Mouse (Mus musculus): ENCODE measurements around the gene C2. TPM values are rescaled to one million over a fixed set of nuclear protein-coding genes. Genes with fewer than 3 reads are reported as not detected.

Gene C2
- polyA plus RNA-seq, 1 experiment, result 62.9 TPM

DNA sequence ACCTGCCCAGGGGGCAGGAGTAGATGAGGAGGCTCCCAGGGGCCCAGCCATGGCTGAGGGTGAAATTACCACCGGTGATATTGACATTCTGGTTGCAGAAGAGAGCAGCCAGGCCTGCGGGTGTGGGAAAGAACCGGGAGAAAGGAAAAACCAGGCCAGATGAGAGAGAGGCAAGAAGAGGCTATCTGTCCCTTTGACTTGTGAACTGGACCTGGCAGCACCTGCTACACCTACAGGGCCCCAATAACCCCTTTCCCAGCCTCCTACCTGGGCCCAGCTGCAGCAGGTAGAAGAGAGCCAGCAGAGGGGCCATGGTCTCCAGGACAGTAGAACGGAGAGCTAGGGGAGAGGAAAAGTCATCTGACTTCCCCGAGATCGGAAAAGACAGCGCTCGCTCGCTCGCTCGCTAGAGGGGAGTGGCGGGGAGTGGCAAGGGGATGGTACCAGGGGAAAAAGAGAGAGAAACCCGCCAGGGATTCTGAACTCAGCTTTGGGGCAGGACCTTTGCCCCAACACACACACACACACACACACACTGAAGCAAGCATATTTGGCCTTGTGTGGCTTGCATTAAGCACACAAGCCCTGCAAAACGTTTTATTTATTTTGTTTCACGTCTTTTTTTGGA lies 16.3 kb downstream of the C2 start, which contains the start of gene Gm20547:
Gene Gm20547, minus strand, starts transcription at position 360 of the 628 bp plus-strand sequence.
- TF ChIP-seq CTCF (conservative IDR thresholded peaks at IDR 0.05; ENCODE audit: insufficient read depth, insufficient read length, low read depth, low read length) (no peak), POLR2A (IDR thresholded peaks at IDR 0.05; ENCODE audit: low read depth, low read length) (no peak)
- H3K36me3 ChIP-seq (ENCODE audit: control insufficient read depth, insufficient read depth, low read length), result no peaks in the 10 kb centered on the region
- no peak within 1 kb of the TSS for H3K27ac ChIP-seq (ENCODE audit: insufficient read depth, low read depth, low read length)
- no peaks in the 10 kb centered on the region for H3K4me1 ChIP-seq (ENCODE audit: control insufficient read depth, insufficient read depth, low read length)
- 24% methylated on average over 15 of the region's 15 CpGs for WGBS
- no peaks in the 10 kb centered on the region for H3K27me3 ChIP-seq (replicated peaks; ENCODE audit: control insufficient read depth, insufficient read depth, low read length)
- H3K4me3 ChIP-seq (ENCODE audit: insufficient read depth, low read depth, low read length), result peak within 1 kb of the TSS; percentile 36; the same call in 1 of the 2 replicates
- peak; percentile 61 for DNase-seq

DNA sequence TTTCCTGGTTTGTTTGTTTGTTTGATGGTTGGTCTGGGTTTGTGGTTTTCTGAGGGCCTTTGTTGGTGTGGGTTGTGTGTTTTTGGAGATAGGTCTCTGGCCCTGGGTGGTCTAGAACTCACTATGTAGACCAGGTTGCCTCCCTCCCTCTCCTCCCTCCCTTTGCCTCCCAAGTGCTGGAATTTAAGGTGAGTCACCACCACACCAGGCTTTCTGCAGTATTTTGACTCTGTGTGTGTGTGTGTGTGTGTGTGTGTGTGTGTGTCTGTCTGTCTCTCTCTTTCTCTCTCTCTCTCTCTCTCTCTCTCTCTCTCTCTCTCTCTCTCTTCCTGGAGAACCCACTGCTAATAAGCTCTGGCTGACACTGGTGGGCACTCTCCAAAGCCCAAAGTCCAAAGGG lies 16.9 kb downstream of the C2 start:
- H3K4me3 ChIP-seq (ENCODE audit: insufficient read depth, low read depth, low read length), result peak overlapping the region; percentile 36; the same call in 1 of the 2 replicates
- no peaks in the 10 kb centered on the region for H3K27me3 ChIP-seq (replicated peaks; ENCODE audit: control insufficient read depth, insufficient read depth, low read length)
- H3K36me3 ChIP-seq (ENCODE audit: control insufficient read depth, insufficient read depth, low read length), result no peaks in the 10 kb centered on the region
- TF ChIP-seq CTCF (conservative IDR thresholded peaks at IDR 0.05; ENCODE audit: insufficient read depth, insufficient read length, low read depth, low read length) (no peak), POLR2A (IDR thresholded peaks at IDR 0.05; ENCODE audit: low read depth, low read length) (no peak)
- no peak for DNase-seq
- no peaks in the 10 kb centered on the region for H3K4me1 ChIP-seq (ENCODE audit: control insufficient read depth, insufficient read depth, low read length)
- no peak overlapping the region for H3K27ac ChIP-seq (ENCODE audit: insufficient read depth, low read depth, low read length)

DNA sequence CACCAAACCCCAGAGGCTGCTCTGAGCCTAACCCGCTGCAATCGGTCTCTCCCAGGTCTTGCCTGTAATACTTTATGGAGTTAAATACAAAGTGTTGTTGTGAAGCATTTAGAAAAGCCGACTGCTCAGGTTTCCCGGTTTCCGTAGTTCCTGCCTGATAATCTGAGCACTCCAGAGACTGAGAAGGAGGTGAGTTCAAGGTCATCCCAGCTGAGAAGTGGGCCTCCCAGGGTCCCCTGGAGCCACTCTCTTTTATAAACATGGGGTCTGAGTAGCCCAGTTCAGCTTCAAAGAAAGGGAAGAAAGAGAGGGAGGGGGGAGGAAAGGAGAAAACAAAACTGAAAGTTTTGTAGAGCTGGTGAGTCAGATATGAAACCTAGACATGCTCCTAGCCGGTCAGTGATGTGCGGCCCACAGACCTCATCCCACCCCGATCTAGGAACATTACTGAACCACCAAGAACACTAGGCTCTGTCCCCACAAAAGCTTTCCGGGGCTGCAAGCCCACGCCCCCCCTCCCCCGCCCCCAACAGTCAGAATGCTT lies 18.7 kb downstream of the C2 start, which contains the start of gene Zbtb12:
Gene Zbtb12, plus strand, starts transcription at position 148 of the 544 bp plus-strand sequence.
- Histone ChIP-seq H3K36me3 (ENCODE audit: control insufficient read depth, insufficient read depth, low read length) (no peaks in the 10 kb centered on the region), H3K27ac (ENCODE audit: insufficient read depth, low read depth, low read length) (no peak within 1 kb of the TSS), H3K4me3 (ENCODE audit: insufficient read depth, low read depth, low read length) (no peak within 1 kb of the TSS), H3K27me3 (replicated peaks; ENCODE audit: control insufficient read depth, insufficient read depth, low read length) (no peaks in the 10 kb centered on the region), H3K4me1 (ENCODE audit: control insufficient read depth, insufficient read depth, low read length) (no peaks in the 10 kb centered on the region)
- no peak for DNase-seq
- WGBS, result 55% methylated on average over 11 of the region's 11 CpGs
- TF ChIP-seq CTCF (conservative IDR thresholded peaks at IDR 0.05; ENCODE audit: insufficient read depth, insufficient read length, low read depth, low read length) (no peak), POLR2A (IDR thresholded peaks at IDR 0.05; ENCODE audit: low read depth, low read length) (no peak)

DNA sequence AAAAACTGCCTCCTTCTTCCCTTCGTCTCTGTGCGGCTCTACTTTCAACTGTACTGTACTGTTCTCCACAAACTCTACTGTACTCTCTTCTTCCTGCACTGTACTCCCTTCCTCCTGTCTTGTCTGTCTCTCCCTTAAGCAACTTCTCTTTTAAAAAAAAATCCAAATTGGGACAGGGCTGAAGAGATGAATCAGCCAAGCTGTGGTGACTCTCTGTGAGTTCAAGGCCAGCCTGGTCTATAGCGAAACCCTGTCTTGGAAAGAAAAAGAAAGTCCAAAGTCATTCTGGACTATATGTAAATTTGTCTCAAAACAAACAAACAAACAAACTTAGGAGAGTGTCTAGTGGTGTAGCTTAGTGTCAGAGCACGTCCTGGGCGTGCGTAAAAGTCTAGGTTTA lies 23.7 kb downstream of the C2 start:
- no peak overlapping the region for H3K27ac ChIP-seq (ENCODE audit: insufficient read depth, low read depth, low read length)
- TF ChIP-seq POLR2A (IDR thresholded peaks at IDR 0.05; ENCODE audit: low read depth, low read length) (no peak), CTCF (conservative IDR thresholded peaks at IDR 0.05; ENCODE audit: insufficient read depth, insufficient read length, low read depth, low read length) (no peak)
- no peaks in the 10 kb centered on the region for H3K27me3 ChIP-seq (replicated peaks; ENCODE audit: control insufficient read depth, insufficient read depth, low read length)
- H3K4me1 ChIP-seq (ENCODE audit: control insufficient read depth, insufficient read depth, low read length), result no peaks in the 10 kb centered on the region
- no peak overlapping the region for H3K4me3 ChIP-seq (ENCODE audit: insufficient read depth, low read depth, low read length)
- 88% methylated on average over 6 of the region's 6 CpGs for WGBS
- H3K36me3 ChIP-seq (ENCODE audit: control insufficient read depth, insufficient read depth, low read length), result no peaks in the 10 kb centered on the region
- no peak for DNase-seq

DNA sequence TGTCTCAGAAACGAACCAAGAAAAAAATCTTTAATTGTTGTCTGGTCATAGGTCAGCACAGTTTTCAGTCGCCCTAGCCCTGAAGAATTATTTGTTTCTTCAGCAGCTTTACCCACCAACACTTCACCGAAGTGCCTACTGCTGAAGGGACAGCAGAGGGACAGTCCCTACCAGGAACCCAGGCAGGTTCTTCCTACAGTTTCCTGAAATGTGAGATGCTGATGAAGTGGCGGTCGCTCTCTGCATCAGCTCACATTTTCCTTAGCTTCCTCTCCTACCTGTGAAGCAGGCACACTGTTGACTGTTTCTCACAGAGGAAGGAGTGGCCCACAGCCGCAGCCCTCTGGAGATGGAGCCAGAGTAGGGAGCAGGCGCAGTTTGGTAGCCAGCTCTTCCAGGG lies 32.1 kb downstream of the C2 start:
- Histone ChIP-seq H3K4me1 (ENCODE audit: control insufficient read depth, insufficient read depth, low read length) (peaks cover 6% of the 10 kb centered on the region; the same call in 1 of the 2 replicates), H3K27ac (ENCODE audit: insufficient read depth, low read depth, low read length) (no peak overlapping the region), H3K36me3 (ENCODE audit: control insufficient read depth, insufficient read depth, low read length) (no peaks in the 10 kb centered on the region), H3K27me3 (replicated peaks; ENCODE audit: control insufficient read depth, insufficient read depth, low read length) (no peaks in the 10 kb centered on the region), H3K4me3 (ENCODE audit: insufficient read depth, low read depth, low read length) (no peak overlapping the region)
- DNase-seq, result no peak
- TF ChIP-seq CTCF (conservative IDR thresholded peaks at IDR 0.05; ENCODE audit: insufficient read depth, insufficient read length, low read depth, low read length) (no peak), POLR2A (IDR thresholded peaks at IDR 0.05; ENCODE audit: low read depth, low read length) (no peak)
- WGBS, result 47% methylated on average over 7 of the region's 7 CpGs

DNA sequence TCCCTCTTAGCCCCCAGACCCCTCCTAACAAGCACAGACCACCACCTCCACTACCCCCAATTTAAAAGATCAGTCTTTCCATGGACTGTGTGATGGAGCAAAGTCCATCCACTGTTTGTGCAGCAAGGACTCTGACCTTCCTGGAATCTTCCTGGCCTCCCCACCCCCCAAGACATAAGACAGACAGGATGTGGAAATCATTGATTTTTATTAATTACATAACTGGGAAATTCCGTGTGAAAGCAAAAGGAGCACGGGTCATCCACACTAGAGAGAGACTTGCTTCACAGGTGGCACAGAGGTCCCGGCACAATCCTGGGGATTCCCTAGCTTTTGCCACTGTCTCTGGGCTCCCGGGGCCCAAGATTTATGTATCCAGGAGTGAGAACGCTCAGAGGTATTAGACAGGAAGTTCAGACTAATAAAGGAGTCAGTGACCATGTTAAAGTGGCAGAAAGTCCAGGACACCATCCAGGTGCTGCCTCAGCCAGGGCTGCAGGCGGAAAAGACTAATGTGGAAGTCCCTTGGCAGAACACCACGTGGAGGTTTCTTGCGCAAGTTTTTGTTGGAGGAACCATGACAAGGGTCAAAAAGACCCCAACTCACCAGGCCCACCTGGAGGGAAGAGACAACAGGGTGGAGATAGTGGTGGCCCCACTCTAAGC lies 35.5 kb downstream of the C2 start, which contains the start of gene Cfb:
Gene Cfb, minus strand, starts transcription at position 103 of the 666 bp plus-strand sequence.
- peak; percentile 92 for DNase-seq
- WGBS, result 16% methylated on average over 8 of the region's 8 CpGs

More for the DNA sequence above, 35.5 kb downstream of the C2 start, which contains the start of gene Cfb:
- no peaks in the 10 kb centered on the region for H3K36me3 ChIP-seq (ENCODE audit: control insufficient read depth, insufficient read depth, low read length)
- TF ChIP-seq POLR2A (IDR thresholded peaks at IDR 0.05; ENCODE audit: low read depth, low read length) (no peak), CTCF (conservative IDR thresholded peaks at IDR 0.05; ENCODE audit: insufficient read depth, insufficient read length, low read depth, low read length) (no peak)
- H3K4me3 ChIP-seq (ENCODE audit: insufficient read depth, low read depth, low read length), result peak within 1 kb of the TSS; percentile 42
- H3K27ac ChIP-seq (ENCODE audit: insufficient read depth, low read depth, low read length), result peak within 1 kb of the TSS; percentile 93
- H3K27me3 ChIP-seq (replicated peaks; ENCODE audit: control insufficient read depth, insufficient read depth, low read length), result no peaks in the 10 kb centered on the region
- peaks cover 6% of the 10 kb centered on the region; the same call in 1 of the 2 replicates for H3K4me1 ChIP-seq (ENCODE audit: control insufficient read depth, insufficient read depth, low read length)
